Mouse (Mus musculus) thymus, adult 2 months (tissue): Measurements from ENCODE around the gene Gm49395.

Experiments used
- CTCF ChIP-seq: fragments of 200-500 bp; IDR thresholded peaks from 2 replicates; pipeline ENCODE4 v1.5.1; 2012; ENCODE audit warnings: mild to moderate bottlenecking, control low read depth, low read length, moderate library complexity, borderline replicate concordance; ENCODE audit not compliant: control insufficient read depth, poor library complexity, insufficient read depth; ENCODE audit errors: extremely low read depth
- POLR2A ChIP-seq: fragments of 200-500 bp; IDR thresholded peaks from 2 replicates; pipeline ENCODE4 v1.6.1; 2012; ENCODE audit warnings: mild to moderate bottlenecking, low read length, control low read depth, moderate library complexity; ENCODE audit not compliant: control insufficient read depth, poor library complexity, insufficient read depth; ENCODE audit errors: extremely low read depth

DNA sequence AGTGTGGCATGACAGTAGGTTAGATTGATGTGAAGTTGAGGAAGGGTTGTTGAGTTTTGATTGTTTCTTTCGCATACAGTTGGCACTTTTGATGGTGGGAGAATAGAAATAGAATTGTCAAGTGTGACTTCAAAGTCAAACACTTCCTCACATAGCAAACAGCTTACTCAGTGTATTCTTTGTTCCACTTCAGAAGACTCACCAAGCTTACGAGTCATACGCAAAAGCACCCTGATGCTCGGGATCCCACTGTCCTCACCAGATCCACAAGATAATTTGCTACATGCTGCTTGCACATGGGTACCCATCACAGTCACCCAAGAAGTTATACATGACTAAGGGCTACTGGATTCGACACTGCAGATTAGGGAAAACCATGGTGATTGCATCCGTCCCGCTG lies 36.8 kb upstream of the Gm49395 start:
- no peak for TF ChIP-seq CTCF
- no peak for TF ChIP-seq POLR2A
